Mouse (Mus musculus): ENCODE data around the gene Pi16. TPM values are rescaled to one million over a fixed set of nuclear protein-coding genes. Genes with fewer than 3 reads are reported as not detected.
"Not testable (repeated sequence)": the region's sequence is repeated elsewhere in the genome, so short reads cannot be mapped to it uniquely, and the experiment has no call there.

Pi16 gene
- polyA plus RNA-seq (2015; fragmentation: Nextera tagmentation; extraction: Ambion mirVana) = 3.4 and 5.8 TPM in 2 replicates

DNA sequence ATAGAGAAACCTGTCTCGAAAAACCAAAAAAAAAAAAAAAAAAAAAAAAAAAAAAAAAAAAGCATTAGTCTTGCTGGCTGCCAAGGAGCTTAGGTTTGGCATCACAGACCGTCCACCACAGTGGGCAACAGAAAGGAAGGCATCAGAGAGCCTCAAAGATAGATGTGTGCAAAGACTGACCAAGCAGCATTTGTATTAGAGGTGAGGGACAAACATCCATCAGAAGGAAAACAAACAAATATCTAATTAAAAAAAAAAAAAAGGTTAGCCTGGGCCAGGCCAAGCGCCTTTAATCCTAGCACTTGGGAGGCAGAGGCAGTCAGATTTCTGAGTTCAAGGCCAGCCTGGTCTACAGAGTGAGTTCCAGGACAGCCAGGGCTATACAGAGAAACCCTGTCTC, at the start of gene Pi16:
TSS of gene Pi16 (plus strand) at position 301 of the 400 bp plus-strand sequence.
- not testable (repeated sequence) for H3K9ac ChIP-seq; ATAC-seq (replicated peaks; ENCODE audit: low FRiP score); H3K4me3 ChIP-seq (replicated peaks); H3K36me3 ChIP-seq; H3K4me2 ChIP-seq; H3K9me3 ChIP-seq (replicated peaks)
- peaks cover 47% of the 10 kb centered on the region for H3K4me1 ChIP-seq
- peaks cover 22% of the 10 kb centered on the region for H3K27me3 ChIP-seq
- WGBS = 85% methylated on average over 3 of the region's 3 CpGs
- peak within 1 kb of the TSS; percentile 75 for H3K27ac ChIP-seq

DNA sequence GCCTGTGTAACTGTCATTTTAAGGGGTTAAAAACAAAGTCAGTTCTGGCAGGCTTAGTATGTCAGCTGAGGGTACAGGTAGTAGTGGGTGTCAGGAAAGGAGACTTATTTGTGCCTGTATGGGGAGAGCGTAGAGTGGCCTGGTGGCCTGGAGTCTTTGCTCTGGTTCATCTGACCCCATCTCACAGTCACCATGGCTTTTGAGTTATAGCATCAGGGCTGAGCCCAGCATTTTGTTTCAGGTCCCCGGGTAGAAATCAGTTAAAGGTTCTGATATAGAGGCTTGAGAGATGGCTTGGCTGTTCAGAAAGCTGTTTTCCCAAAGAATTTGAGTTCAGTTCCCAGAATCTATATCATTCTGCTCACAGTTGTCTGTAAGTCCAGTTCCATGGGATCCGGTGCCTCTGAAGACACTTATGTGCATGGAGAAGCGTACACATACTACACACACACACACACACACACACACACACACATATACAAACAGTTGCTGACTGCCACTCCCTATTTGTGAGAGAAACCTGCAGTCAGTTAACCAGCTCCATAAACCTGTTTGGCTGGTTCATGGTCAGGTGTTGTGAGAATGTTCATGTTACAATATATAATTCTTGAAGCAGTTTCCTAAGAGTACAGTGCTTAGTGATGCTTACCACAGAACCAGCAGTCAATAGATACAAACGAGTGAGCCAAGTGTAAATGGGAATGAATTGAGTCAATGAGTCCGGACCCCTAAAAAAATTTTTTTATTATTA, 49.4 kb upstream of the Pi16 start:
- Histone ChIP-seq H3K4me2 (peak overlapping the region; percentile 68), H3K27me3 (no peaks in the 10 kb centered on the region), H3K9ac (peak overlapping the region; percentile 90), H3K27ac (peak overlapping the region; percentile 95), H3K9me3 (replicated peaks) (no peaks in the 10 kb centered on the region), H3K36me3 (no peaks in the 10 kb centered on the region), H3K4me1 (peaks cover 29% of the 10 kb centered on the region), H3K4me3 (replicated peaks) (peak overlapping the region; percentile 81)
- 52% methylated on average over 6 of the region's 6 CpGs for WGBS
- ATAC-seq (replicated peaks; ENCODE audit: low FRiP score) = no peak; the same call in 1 of the 2 replicates

DNA sequence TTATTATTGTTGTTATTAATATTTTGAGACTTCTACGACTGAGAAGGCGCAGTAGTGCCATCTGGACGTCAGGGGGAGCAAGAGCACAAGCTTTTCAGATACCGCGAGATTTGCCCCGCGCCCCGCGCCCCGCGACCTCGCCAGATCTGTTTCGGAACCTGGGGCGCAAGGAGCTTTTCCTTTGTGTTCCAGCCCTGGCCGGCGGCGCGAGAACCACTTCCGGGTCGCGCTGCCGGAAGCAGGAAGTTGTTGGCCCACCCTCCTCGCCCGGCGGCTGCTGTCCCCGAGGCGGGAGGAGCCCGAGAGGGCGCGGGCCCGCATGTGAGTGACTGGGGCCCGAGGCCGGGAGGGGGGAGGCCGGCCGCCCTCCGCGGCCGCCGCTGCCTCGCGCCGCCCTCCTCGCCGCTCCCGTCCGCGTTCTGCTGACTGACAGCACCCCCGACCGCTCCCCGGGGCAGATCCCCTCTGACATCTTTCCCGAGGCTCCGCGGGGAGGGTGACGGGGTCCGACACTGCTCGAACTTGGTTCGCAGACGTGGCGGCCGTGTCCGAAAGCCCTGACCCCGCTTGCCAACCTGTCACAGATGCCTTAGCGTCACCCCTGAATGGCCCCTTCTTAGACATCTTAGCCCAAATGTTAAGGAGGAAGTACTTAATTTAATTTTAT, 48.7 kb upstream of the Pi16 start, which contains the start of gene BC004004:
TSS of gene BC004004 (plus strand) at position 107 of the 667 bp plus-strand sequence.
- no peaks in the 10 kb centered on the region for H3K27me3 ChIP-seq
- no peaks in the 10 kb centered on the region for H3K9me3 ChIP-seq (replicated peaks)
- peak; percentile 87 for ATAC-seq (replicated peaks; ENCODE audit: low FRiP score)
- under 1% methylated on average over 48 of the region's 63 CpGs for WGBS
- H3K36me3 ChIP-seq = no peaks in the 10 kb centered on the region
- peak within 1 kb of the TSS; percentile 81 for H3K4me3 ChIP-seq (replicated peaks)
- peak within 1 kb of the TSS; percentile 90 for H3K9ac ChIP-seq
- peak within 1 kb of the TSS; percentile 68 for H3K4me2 ChIP-seq
- peaks cover 28% of the 10 kb centered on the region for H3K4me1 ChIP-seq
- H3K27ac ChIP-seq = peak within 1 kb of the TSS; percentile 95

DNA sequence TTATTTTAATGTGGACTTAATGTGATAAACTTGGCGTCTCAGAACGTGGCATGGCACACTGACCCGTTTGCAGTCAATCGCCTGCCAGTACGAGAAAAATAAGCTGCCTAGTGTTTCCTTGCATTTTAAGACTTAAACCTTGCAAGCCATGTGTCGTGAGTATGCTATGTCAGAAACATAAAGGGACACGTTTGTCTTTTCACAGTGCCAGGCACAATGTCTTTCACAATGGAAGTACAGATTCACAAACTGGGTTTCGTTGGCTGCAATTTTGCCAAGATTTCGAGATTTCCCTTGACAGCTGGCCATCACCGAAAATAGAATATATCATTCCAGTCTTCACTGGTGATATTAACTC, 48.2 kb upstream of the Pi16 start:
- Histone ChIP-seq H3K27ac (peak overlapping the region; percentile 95), H3K36me3 (no peaks in the 10 kb centered on the region), H3K4me1 (peaks cover 28% of the 10 kb centered on the region), H3K4me3 (replicated peaks) (peak overlapping the region; percentile 81), H3K4me2 (peak overlapping the region; percentile 68), H3K9me3 (replicated peaks) (no peaks in the 10 kb centered on the region), H3K27me3 (no peaks in the 10 kb centered on the region), H3K9ac (peak overlapping the region; percentile 90)
- WGBS = 21% methylated on average over 10 of the region's 10 CpGs
- no peak for ATAC-seq (replicated peaks; ENCODE audit: low FRiP score)

DNA sequence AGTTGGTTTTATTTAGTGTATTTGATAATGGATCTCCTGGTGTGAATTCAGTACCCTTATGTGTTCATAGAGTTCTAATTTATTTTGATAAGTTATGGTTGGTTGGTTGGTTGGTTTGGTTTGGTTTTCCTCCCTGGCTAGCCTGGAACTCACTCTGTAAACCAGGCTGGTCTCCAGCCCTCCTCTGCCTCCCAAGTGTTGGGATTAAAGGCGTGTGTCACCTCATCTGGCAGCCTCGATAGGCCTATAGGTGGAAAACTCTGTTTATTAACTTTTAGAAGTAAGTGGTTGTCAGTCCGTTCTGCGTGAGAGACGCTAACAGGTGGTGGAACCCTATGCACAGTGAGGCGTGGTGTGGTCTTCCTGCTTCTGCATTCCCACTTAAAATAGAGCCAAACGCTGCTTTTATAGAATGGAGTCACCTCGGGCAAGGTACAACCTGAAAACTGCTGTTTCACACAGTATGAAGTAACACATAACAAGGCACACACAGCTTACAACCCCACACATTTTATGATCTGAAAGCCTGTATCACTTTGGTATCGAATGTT, 47.3 kb upstream of the Pi16 start:
- H3K4me3 ChIP-seq (replicated peaks) = no peak overlapping the region
- peaks cover 24% of the 10 kb centered on the region for H3K4me1 ChIP-seq
- no peak overlapping the region; the same call in 1 of the 2 replicates for H3K27ac ChIP-seq
- no peak for ATAC-seq (replicated peaks; ENCODE audit: low FRiP score)
- no peaks in the 10 kb centered on the region for H3K36me3 ChIP-seq
- WGBS = 89% methylated on average over 9 of the region's 9 CpGs
- H3K4me2 ChIP-seq = 0 out of 2 replicates have a peak overlapping the region, but pooled peaks have one; percentile 68
- no peaks in the 10 kb centered on the region for H3K27me3 ChIP-seq
- no peaks in the 10 kb centered on the region for H3K9me3 ChIP-seq (replicated peaks)
- H3K9ac ChIP-seq = no peak overlapping the region

DNA sequence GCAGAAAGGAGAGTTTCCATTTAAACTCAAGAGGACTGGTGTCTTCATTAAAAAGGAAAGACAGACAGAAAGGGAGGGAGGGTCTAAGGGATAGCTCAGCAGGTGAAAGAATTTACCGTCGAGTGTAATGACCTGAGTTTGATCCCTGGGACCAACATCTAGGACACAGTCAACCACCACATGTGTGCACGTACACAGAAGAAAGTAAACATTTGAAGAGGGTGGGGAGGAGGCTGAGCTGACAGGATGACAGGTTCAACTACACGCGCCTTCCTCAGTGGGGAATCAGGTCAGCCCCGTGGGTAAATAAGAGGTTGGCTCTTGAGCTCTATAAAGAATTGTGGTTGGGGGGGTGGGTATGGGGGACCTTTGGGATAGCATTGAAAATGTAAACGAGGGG, 44.3 kb upstream of the Pi16 start:
- 76% methylated on average over 7 of the region's 7 CpGs for WGBS
- H3K27me3 ChIP-seq = no peaks in the 10 kb centered on the region
- no peak for ATAC-seq (replicated peaks; ENCODE audit: low FRiP score)

GRCm38 (mm10) chr17:29273889-29274288, 43.6 kb upstream of the Pi16 start:
- 64% methylated on average over 11 of the region's 11 CpGs for WGBS
- Histone ChIP-seq H3K4me1 (peaks cover 25% of the 10 kb centered on the region), H3K4me2 (no peak overlapping the region), H3K27me3 (no peaks in the 10 kb centered on the region), H3K9ac (no peak overlapping the region), H3K4me3 (replicated peaks) (no peak overlapping the region), H3K9me3 (replicated peaks) (no peaks in the 10 kb centered on the region), H3K36me3 (peaks cover 4% of the 10 kb centered on the region; the same call in 1 of the 2 replicates), H3K27ac (peak overlapping the region; percentile 64)
- no peak for ATAC-seq (replicated peaks; ENCODE audit: low FRiP score)

More for the DNA sequence above, 44.3 kb upstream of the Pi16 start:
- H3K4me3 ChIP-seq (replicated peaks) = no peak overlapping the region
- H3K36me3 ChIP-seq = no peaks in the 10 kb centered on the region
- no peak overlapping the region for H3K9ac ChIP-seq
- H3K4me2 ChIP-seq = no peak overlapping the region
- H3K27ac ChIP-seq = no peak overlapping the region
- H3K4me1 ChIP-seq = peaks cover 27% of the 10 kb centered on the region
- H3K9me3 ChIP-seq (replicated peaks) = no peaks in the 10 kb centered on the region

GRCm38 (mm10) chr17:29280422-29280821, 37.1 kb upstream of the Pi16 start:
- Histone ChIP-seq H3K4me2 (no peak overlapping the region), H3K9ac (no peak overlapping the region), H3K4me3 (replicated peaks) (no peak overlapping the region), H3K27me3 (no peaks in the 10 kb centered on the region), H3K4me1 (peaks cover 9% of the 10 kb centered on the region; the same call in 1 of the 2 replicates), H3K9me3 (replicated peaks) (no peaks in the 10 kb centered on the region), H3K36me3 (peaks cover 34% of the 10 kb centered on the region), H3K27ac (no peak overlapping the region)
- 95% methylated on average over 5 of the region's 5 CpGs for WGBS
- ATAC-seq (replicated peaks; ENCODE audit: low FRiP score) = no peak

GRCm38 (mm10) chr17:29281541-29281940, 35.9 kb upstream of the Pi16 start:
- H3K4me1 ChIP-seq = peaks cover 9% of the 10 kb centered on the region; the same call in 1 of the 2 replicates
- H3K9ac ChIP-seq = no peak overlapping the region
- H3K36me3 ChIP-seq = peaks cover 42% of the 10 kb centered on the region
- H3K4me2 ChIP-seq = no peak overlapping the region
- H3K27ac ChIP-seq = no peak overlapping the region
- H3K9me3 ChIP-seq (replicated peaks) = no peaks in the 10 kb centered on the region
- no peaks in the 10 kb centered on the region for H3K27me3 ChIP-seq
- no peak for ATAC-seq (replicated peaks; ENCODE audit: low FRiP score)
- no peak overlapping the region for H3K4me3 ChIP-seq (replicated peaks)
- 90% methylated on average over 5 of the region's 5 CpGs for WGBS

- peaks cover 6% of the 10 kb centered on the region; the same call in 1 of the 2 replicates for H3K4me1 ChIP-seq
- H3K4me3 ChIP-seq (replicated peaks) = no peak overlapping the region
- no peak overlapping the region for H3K27ac ChIP-seq
- peaks cover 43% of the 10 kb centered on the region for H3K36me3 ChIP-seq
- H3K9ac ChIP-seq = no peak overlapping the region
- no peak for ATAC-seq (replicated peaks; ENCODE audit: low FRiP score)
- H3K9me3 ChIP-seq (replicated peaks) = no peaks in the 10 kb centered on the region
- no peaks in the 10 kb centered on the region for H3K27me3 ChIP-seq
- WGBS = 81% methylated on average over 21 of the region's 21 CpGs
- no peak overlapping the region for H3K4me2 ChIP-seq
Observed at GRCm38 (mm10) chr17:29282216-29282952, 35.1 kb upstream of the Pi16 start.

GRCm38 (mm10) chr17:29291793-29292192, 25.7 kb upstream of the Pi16 start:
- no peak for ATAC-seq (replicated peaks; ENCODE audit: low FRiP score)
- Histone ChIP-seq H3K27ac (no peak overlapping the region), H3K27me3 (no peaks in the 10 kb centered on the region), H3K4me3 (replicated peaks) (no peak overlapping the region), H3K36me3 (peaks cover 29% of the 10 kb centered on the region), H3K4me2 (no peak overlapping the region), H3K9ac (no peak overlapping the region), H3K4me1 (peaks cover 30% of the 10 kb centered on the region), H3K9me3 (replicated peaks) (no peaks in the 10 kb centered on the region)
- WGBS = 86% methylated on average over 7 of the region's 7 CpGs

All from kidney, embryonic 15.5 days (tissue).